Mouse (Mus musculus): ENCODE data around the gene Ccdc115. TPM values are rescaled to one million over a fixed set of nuclear protein-coding genes. Genes with fewer than 3 reads are reported as not detected.
A peak's percentile ranks its signal among the peaks of the same experiment; 100 is the strongest.
"Not testable (repeated sequence)": the region's sequence is repeated elsewhere in the genome, so short reads cannot be mapped to it uniquely, and the experiment has no call there.

Ccdc115 gene
- polyA plus RNA-seq, 1 experiment from 2014 or later, result 48.9 TPM

GRCm38 (mm10) chr1:34459284-34460060 is 20.0 kb upstream of the Ccdc115 start, which contains the start of gene Ptpn18:
Gene Ptpn18, plus strand, starts transcription at chr1:34459762.
- Histone ChIP-seq H3K27ac (ENCODE audit: low read depth, low read length) (no peak within 1 kb of the TSS), H3K4me2 (replicated peaks; ENCODE audit: low read depth, low read length) (peak within 1 kb of the TSS; percentile 75), H3K4me3 (ENCODE audit: low read length) (peak within 1 kb of the TSS; percentile 50), H3K4me1 (ENCODE audit: control insufficient read depth, insufficient read depth, low read length) (no peaks in the 10 kb centered on the region), H3K9ac (ENCODE audit: low read depth, low read length) (peak within 1 kb of the TSS; percentile 34; the same call in 1 of the 2 replicates), H3K9me3 (ENCODE audit: control insufficient read depth, low read length) (no peaks in the 10 kb centered on the region), H3K36me3 (ENCODE audit: control insufficient read depth, insufficient read depth, low read length) (no peaks in the 10 kb centered on the region), H3K27me3 (ENCODE audit: control insufficient read depth, insufficient read depth, low read length) (peaks cover 21% of the 10 kb centered on the region; the same call in 1 of the 2 replicates)
- under 1% methylated on average over 48 of the region's 48 CpGs for WGBS
- ATAC-seq (ENCODE audit: low FRiP score, low TSS enrichment), result peak; percentile 93

GRCm38 (mm10) chr1:34458431-34458830 is 19.0 kb upstream of the Ccdc115 start:
- Histone ChIP-seq H3K4me3 (ENCODE audit: low read length) (no peak overlapping the region), H3K4me2 (replicated peaks; ENCODE audit: low read depth, low read length) (no peak overlapping the region), H3K4me1 (ENCODE audit: control insufficient read depth, insufficient read depth, low read length) (no peaks in the 10 kb centered on the region), H3K9ac (ENCODE audit: low read depth, low read length) (no peak overlapping the region), H3K9me3 (ENCODE audit: control insufficient read depth, low read length) (no peaks in the 10 kb centered on the region), H3K27ac (ENCODE audit: low read depth, low read length) (no peak overlapping the region), H3K36me3 (ENCODE audit: control insufficient read depth, insufficient read depth, low read length) (no peaks in the 10 kb centered on the region), H3K27me3 (ENCODE audit: control insufficient read depth, insufficient read depth, low read length) (peaks cover 21% of the 10 kb centered on the region; the same call in 1 of the 2 replicates)
- no peak for ATAC-seq (ENCODE audit: low FRiP score, low TSS enrichment)
- 28% methylated on average over 8 of the region's 8 CpGs for WGBS

- Histone ChIP-seq H3K4me1 (ENCODE audit: control insufficient read depth, insufficient read depth, low read length) (peaks cover 9% of the 10 kb centered on the region), H3K9me3 (ENCODE audit: control insufficient read depth, low read length) (no peaks in the 10 kb centered on the region), H3K27me3 (ENCODE audit: control insufficient read depth, insufficient read depth, low read length) (no peaks in the 10 kb centered on the region), H3K4me3 (ENCODE audit: low read length) (no peak overlapping the region), H3K36me3 (ENCODE audit: control insufficient read depth, insufficient read depth, low read length) (peaks cover 52% of the 10 kb centered on the region), H3K9ac (ENCODE audit: low read depth, low read length) (no peak overlapping the region), H3K4me2 (replicated peaks; ENCODE audit: low read depth, low read length) (no peak overlapping the region), H3K27ac (ENCODE audit: low read depth, low read length) (no peak overlapping the region)
- 94% methylated on average over 6 of the region's 6 CpGs for WGBS
- no peak for ATAC-seq (ENCODE audit: low FRiP score, low TSS enrichment)
These were observed 3.7 kb upstream of the Ccdc115 start for GRCm38 (mm10) chr1:34443124-34443523.

GRCm38 (mm10) chr1:34439961-34440630 is 624 bp upstream of the Ccdc115 start:
- Histone ChIP-seq H3K4me2 (replicated peaks; ENCODE audit: low read depth, low read length) (peak overlapping the region; percentile 68), H3K36me3 (ENCODE audit: control insufficient read depth, insufficient read depth, low read length) (peaks cover 35% of the 10 kb centered on the region), H3K9me3 (ENCODE audit: control insufficient read depth, low read length) (no peaks in the 10 kb centered on the region), H3K9ac (ENCODE audit: low read depth, low read length) (peak overlapping the region; percentile 76), H3K27ac (ENCODE audit: low read depth, low read length) (peak overlapping the region; percentile 62), H3K27me3 (ENCODE audit: control insufficient read depth, insufficient read depth, low read length) (no peaks in the 10 kb centered on the region), H3K4me3 (ENCODE audit: low read length) (peak overlapping the region; percentile 75), H3K4me1 (ENCODE audit: control insufficient read depth, insufficient read depth, low read length) (peaks cover 9% of the 10 kb centered on the region)
- WGBS, result 8% methylated on average over 31 of the region's 31 CpGs
- ATAC-seq (ENCODE audit: low FRiP score, low TSS enrichment), result peak; percentile 54

GRCm38 (mm10) chr1:34438381-34439051 is 956 bp downstream of the Ccdc115 start:
- no peaks in the 10 kb centered on the region for H3K27me3 ChIP-seq (ENCODE audit: control insufficient read depth, insufficient read depth, low read length)
- H3K9me3 ChIP-seq (ENCODE audit: control insufficient read depth, low read length), result no peaks in the 10 kb centered on the region
- H3K27ac ChIP-seq (ENCODE audit: low read depth, low read length), result no peak overlapping the region
- H3K4me2 ChIP-seq (replicated peaks; ENCODE audit: low read depth, low read length), result peak overlapping the region; percentile 61
- H3K36me3 ChIP-seq (ENCODE audit: control insufficient read depth, insufficient read depth, low read length), result peaks cover 20% of the 10 kb centered on the region
- peak overlapping the region; percentile 65 for H3K9ac ChIP-seq (ENCODE audit: low read depth, low read length)
- 41% methylated on average over 15 of the region's 20 CpGs for WGBS
- H3K4me1 ChIP-seq (ENCODE audit: control insufficient read depth, insufficient read depth, low read length), result peaks cover 13% of the 10 kb centered on the region
- peak; percentile 1; the same call in 1 of the 2 replicates for ATAC-seq (ENCODE audit: low FRiP score, low TSS enrichment)
- H3K4me3 ChIP-seq (ENCODE audit: low read length), result peak overlapping the region; percentile 75

- 93% methylated on average over 8 of the region's 8 CpGs for WGBS
- H3K4me1 ChIP-seq (ENCODE audit: control insufficient read depth, insufficient read depth, low read length), result peaks cover 13% of the 10 kb centered on the region
These were observed 2.1 kb downstream of the Ccdc115 start for GRCm38 (mm10) chr1:34437366-34437765.

GRCm38 (mm10) chr1:34436374-34436773 is 3.1 kb downstream of the Ccdc115 start:
- Histone ChIP-seq H3K27me3 (ENCODE audit: control insufficient read depth, insufficient read depth, low read length) (no peaks in the 10 kb centered on the region), H3K9ac (ENCODE audit: low read depth, low read length) (no peak overlapping the region), H3K4me1 (ENCODE audit: control insufficient read depth, insufficient read depth, low read length) (peaks cover 13% of the 10 kb centered on the region), H3K4me2 (replicated peaks; ENCODE audit: low read depth, low read length) (no peak overlapping the region), H3K36me3 (ENCODE audit: control insufficient read depth, insufficient read depth, low read length) (peaks cover 5% of the 10 kb centered on the region; the same call in 1 of the 2 replicates), H3K9me3 (ENCODE audit: control insufficient read depth, low read length) (peaks cover 11% of the 10 kb centered on the region), H3K4me3 (ENCODE audit: low read length) (no peak overlapping the region), H3K27ac (ENCODE audit: low read depth, low read length) (no peak overlapping the region)
- ATAC-seq (ENCODE audit: low FRiP score, low TSS enrichment), result no peak
- 93% methylated on average over 3 of the region's 3 CpGs for WGBS

More at GRCm38 (mm10) chr1:34437366-34437765, 2.1 kb downstream of the Ccdc115 start:
- ATAC-seq (ENCODE audit: low FRiP score, low TSS enrichment); H3K36me3 ChIP-seq (ENCODE audit: control insufficient read depth, insufficient read depth, low read length); H3K27me3 ChIP-seq (ENCODE audit: control insufficient read depth, insufficient read depth, low read length); H3K9me3 ChIP-seq (ENCODE audit: control insufficient read depth, low read length); H3K9ac ChIP-seq (ENCODE audit: low read depth, low read length); H3K4me2 ChIP-seq (replicated peaks; ENCODE audit: low read depth, low read length); H3K27ac ChIP-seq (ENCODE audit: low read depth, low read length); H3K4me3 ChIP-seq (ENCODE audit: low read length): not testable (repeated sequence)

GRCm38 (mm10) chr1:34435371-34436120 is 3.9 kb downstream of the Ccdc115 start:
- Histone ChIP-seq H3K4me3 (ENCODE audit: low read length) (peak overlapping the region; percentile 60), H3K9ac (ENCODE audit: low read depth, low read length) (peak overlapping the region; percentile 63; the same call in 1 of the 2 replicates), H3K4me1 (ENCODE audit: control insufficient read depth, insufficient read depth, low read length) (peaks cover 8% of the 10 kb centered on the region; the same call in 1 of the 2 replicates), H3K36me3 (ENCODE audit: control insufficient read depth, insufficient read depth, low read length) (peaks cover 7% of the 10 kb centered on the region; the same call in 1 of the 2 replicates), H3K27ac (ENCODE audit: low read depth, low read length) (peak overlapping the region; percentile 63), H3K4me2 (replicated peaks; ENCODE audit: low read depth, low read length) (peak overlapping the region; percentile 63), H3K9me3 (ENCODE audit: control insufficient read depth, low read length) (peaks cover 19% of the 10 kb centered on the region), H3K27me3 (ENCODE audit: control insufficient read depth, insufficient read depth, low read length) (no peaks in the 10 kb centered on the region)
- 29% methylated on average over 8 of the region's 8 CpGs for WGBS
- no peak for ATAC-seq (ENCODE audit: low FRiP score, low TSS enrichment)

Data from kidney, embryonic 14.5 days (tissue).